Mouse (Mus musculus): ENCODE results near the gene Dusp2. TPM values are rescaled to one million over a fixed set of nuclear protein-coding genes. Genes with fewer than 3 reads are reported as not detected.

The Dusp2 gene
- polyA plus RNA-seq, 1 experiment from 2014 or later: 4.5 TPM

- Histone ChIP-seq H3K4me3 (ENCODE audit: low read depth, low read length) (no peak overlapping the region), H3K9ac (ENCODE audit: low read length) (no peak overlapping the region), H3K4me2 (ENCODE audit: low read length) (no peak overlapping the region), H3K27ac (ENCODE audit: low read depth) (no peak overlapping the region), H3K36me3 (ENCODE audit: control insufficient read depth, insufficient read depth, low read length) (no peaks in the 10 kb centered on the region), H3K9me3 (ENCODE audit: control insufficient read depth, low read length) (no peaks in the 10 kb centered on the region), H3K27me3 (replicated peaks; ENCODE audit: control insufficient read depth, insufficient read depth, low read length) (peaks cover 37% of the 10 kb centered on the region), H3K4me1 (replicated peaks; ENCODE audit: control insufficient read depth, insufficient read depth, low read length) (0 out of 2 replicates have a peak, but pooled peaks cover 6% of the 10 kb centered on the region)
- no peak for DNase-seq (ENCODE audit: low spot score)
- 66% methylated on average over 4 of the region's 4 CpGs for WGBS
- no peak for ATAC-seq (replicated peaks; ENCODE audit: low FRiP score, low TSS enrichment, low read depth)
Observed at GRCm38 (mm10) chr2:127338833-127339232, 2.9 kb downstream of the Dusp2 start.

GRCm38 (mm10) chr2:127339262-127339661, 3.3 kb downstream of the Dusp2 start:
- Histone ChIP-seq H3K9ac (ENCODE audit: low read length) (no peak overlapping the region), H3K4me3 (ENCODE audit: low read depth, low read length) (no peak overlapping the region), H3K4me2 (ENCODE audit: low read length) (no peak overlapping the region), H3K27me3 (replicated peaks; ENCODE audit: control insufficient read depth, insufficient read depth, low read length) (peaks cover 37% of the 10 kb centered on the region), H3K4me1 (replicated peaks; ENCODE audit: control insufficient read depth, insufficient read depth, low read length) (0 out of 2 replicates have a peak, but pooled peaks cover 6% of the 10 kb centered on the region), H3K36me3 (ENCODE audit: control insufficient read depth, insufficient read depth, low read length) (no peaks in the 10 kb centered on the region), H3K9me3 (ENCODE audit: control insufficient read depth, low read length) (no peaks in the 10 kb centered on the region), H3K27ac (ENCODE audit: low read depth) (no peak overlapping the region)
- DNase-seq (ENCODE audit: low spot score): no peak
- 76% methylated on average over 6 of the region's 6 CpGs for WGBS
- ATAC-seq (replicated peaks; ENCODE audit: low FRiP score, low TSS enrichment, low read depth): no peak

DNA sequence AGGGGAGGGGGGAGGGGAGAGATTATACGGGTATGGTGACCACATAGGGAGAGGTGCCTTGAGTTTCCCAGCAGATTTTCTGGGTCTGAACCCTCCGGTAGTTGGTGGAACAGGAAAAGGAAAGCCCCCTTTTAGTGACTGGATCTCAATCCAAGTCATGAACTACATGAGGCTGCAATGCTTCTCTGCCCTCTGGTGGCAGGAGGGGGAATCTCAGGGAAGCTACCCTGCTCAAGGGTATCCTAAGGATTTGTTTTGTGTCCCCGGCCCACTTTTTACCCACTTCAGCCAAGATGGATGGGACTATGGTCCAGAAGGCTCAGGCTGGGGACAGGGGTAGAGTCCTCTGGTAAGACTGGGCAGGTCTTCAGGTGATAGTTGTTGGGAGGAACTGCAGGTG, 5.2 kb downstream of the Dusp2 start:
- Histone ChIP-seq H3K27ac (ENCODE audit: low read depth) (no peak overlapping the region), H3K4me1 (replicated peaks; ENCODE audit: control insufficient read depth, insufficient read depth, low read length) (0 out of 2 replicates have a peak, but pooled peaks cover 3% of the 10 kb centered on the region), H3K4me3 (ENCODE audit: low read depth, low read length) (no peak overlapping the region), H3K4me2 (ENCODE audit: low read length) (no peak overlapping the region), H3K36me3 (ENCODE audit: control insufficient read depth, insufficient read depth, low read length) (no peaks in the 10 kb centered on the region), H3K9ac (ENCODE audit: low read length) (no peak overlapping the region), H3K9me3 (ENCODE audit: control insufficient read depth, low read length) (no peaks in the 10 kb centered on the region), H3K27me3 (replicated peaks; ENCODE audit: control insufficient read depth, insufficient read depth, low read length) (peaks cover 23% of the 10 kb centered on the region)
- ATAC-seq (replicated peaks; ENCODE audit: low FRiP score, low TSS enrichment, low read depth) (no peak), DNase-seq (ENCODE audit: low spot score) (peak; percentile 82)
- 13% methylated on average over 3 of the region's 3 CpGs for WGBS

DNA sequence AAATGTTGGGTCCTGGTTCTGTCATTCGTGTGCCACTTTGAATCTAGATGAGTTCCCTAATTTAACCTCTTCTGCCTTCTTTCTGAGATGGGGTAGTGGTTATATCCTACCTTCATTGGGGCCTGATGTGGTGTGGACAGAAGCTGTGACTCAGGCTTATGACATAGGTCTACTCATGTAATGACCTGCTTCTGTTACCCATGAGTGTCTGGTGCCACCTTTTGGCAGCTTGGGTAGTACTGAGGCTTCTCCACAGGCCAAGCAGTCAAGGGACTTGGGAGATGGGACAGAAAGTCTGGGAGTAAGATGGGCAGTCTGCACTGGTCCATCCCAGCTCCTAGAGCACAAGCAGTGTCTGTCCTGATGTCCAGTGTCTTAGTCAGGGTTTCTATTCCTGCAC, 10.4 kb downstream of the Dusp2 start:
- Histone ChIP-seq H3K9me3 (ENCODE audit: control insufficient read depth, low read length) (no peaks in the 10 kb centered on the region), H3K4me3 (ENCODE audit: low read depth, low read length) (no peak overlapping the region), H3K9ac (ENCODE audit: low read length) (no peak overlapping the region), H3K27ac (ENCODE audit: low read depth) (no peak overlapping the region), H3K36me3 (ENCODE audit: control insufficient read depth, insufficient read depth, low read length) (no peaks in the 10 kb centered on the region), H3K27me3 (replicated peaks; ENCODE audit: control insufficient read depth, insufficient read depth, low read length) (no peaks in the 10 kb centered on the region), H3K4me1 (replicated peaks; ENCODE audit: control insufficient read depth, insufficient read depth, low read length) (no peaks in the 10 kb centered on the region), H3K4me2 (ENCODE audit: low read length) (no peak overlapping the region)
- no peak for DNase-seq (ENCODE audit: low spot score)
- WGBS: 82% methylated on average over 1 of the region's 1 CpGs
- ATAC-seq (replicated peaks; ENCODE audit: low FRiP score, low TSS enrichment, low read depth): no peak

DNA sequence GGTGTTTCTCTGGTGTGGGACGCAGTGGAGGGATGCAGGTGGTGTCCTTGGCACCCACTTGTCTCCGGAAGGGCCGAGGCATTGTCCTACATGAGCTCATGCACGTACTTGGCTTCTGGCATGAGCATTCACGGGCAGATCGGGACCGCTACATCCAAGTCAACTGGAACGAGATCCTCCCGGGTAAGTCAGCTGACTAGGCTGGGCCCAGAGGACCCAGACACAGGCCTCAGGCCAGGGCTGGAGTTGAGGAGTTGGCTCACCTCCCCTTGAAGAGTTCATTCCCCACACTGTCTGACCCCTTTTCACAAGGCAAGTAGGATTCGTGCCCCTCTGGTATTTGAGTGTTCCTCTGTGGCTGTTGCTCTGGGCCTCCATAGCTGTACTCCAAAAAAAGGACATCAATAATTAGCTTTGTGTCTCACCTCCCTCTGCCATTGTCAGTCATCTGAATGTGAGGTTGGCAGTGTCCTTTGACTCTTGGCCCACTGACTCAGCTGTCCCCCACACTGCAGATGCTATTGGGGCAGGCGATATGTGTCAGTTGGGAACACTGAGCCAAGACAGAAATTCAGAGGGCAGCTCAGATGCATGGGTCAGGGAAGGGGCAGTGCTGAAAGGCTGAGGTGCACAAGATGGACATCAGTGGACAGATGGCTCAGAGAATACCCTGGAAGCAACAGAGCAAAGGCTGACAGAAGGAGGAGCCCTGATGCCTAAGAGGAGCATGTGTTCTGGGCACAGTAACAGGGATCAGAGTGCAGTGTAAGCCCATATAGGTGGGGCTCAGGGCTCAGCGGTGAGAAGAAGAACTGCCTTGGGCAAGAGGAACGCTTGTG, 11.4 kb downstream of the Dusp2 start:
- DNase-seq (ENCODE audit: low spot score): no peak
- no peak for ATAC-seq (replicated peaks; ENCODE audit: low FRiP score, low TSS enrichment, low read depth)
- 82% methylated on average over 13 of the region's 13 CpGs for WGBS

GRCm38 (mm10) chr2:127353881-127354280, 17.9 kb downstream of the Dusp2 start:
- Histone ChIP-seq H3K27me3 (replicated peaks; ENCODE audit: control insufficient read depth, insufficient read depth, low read length) (0 out of 2 replicates have a peak, but pooled peaks cover 7% of the 10 kb centered on the region), H3K4me2 (ENCODE audit: low read length) (no peak overlapping the region), H3K9me3 (ENCODE audit: control insufficient read depth, low read length) (no peaks in the 10 kb centered on the region), H3K4me1 (replicated peaks; ENCODE audit: control insufficient read depth, insufficient read depth, low read length) (no peaks in the 10 kb centered on the region), H3K4me3 (ENCODE audit: low read depth, low read length) (no peak overlapping the region), H3K9ac (ENCODE audit: low read length) (no peak overlapping the region), H3K36me3 (ENCODE audit: control insufficient read depth, insufficient read depth, low read length) (no peaks in the 10 kb centered on the region), H3K27ac (ENCODE audit: low read depth) (no peak overlapping the region)
- no peak for ATAC-seq (replicated peaks; ENCODE audit: low FRiP score, low TSS enrichment, low read depth)
- no peak for DNase-seq (ENCODE audit: low spot score)
- WGBS: 84% methylated on average over 4 of the region's 4 CpGs

More for the DNA sequence above, 11.4 kb downstream of the Dusp2 start:
- Histone ChIP-seq H3K9me3 (ENCODE audit: control insufficient read depth, low read length) (no peaks in the 10 kb centered on the region), H3K4me1 (replicated peaks; ENCODE audit: control insufficient read depth, insufficient read depth, low read length) (no peaks in the 10 kb centered on the region), H3K27me3 (replicated peaks; ENCODE audit: control insufficient read depth, insufficient read depth, low read length) (no peaks in the 10 kb centered on the region), H3K27ac (ENCODE audit: low read depth) (no peak overlapping the region), H3K9ac (ENCODE audit: low read length) (no peak overlapping the region), H3K4me3 (ENCODE audit: low read depth, low read length) (no peak overlapping the region), H3K36me3 (ENCODE audit: control insufficient read depth, insufficient read depth, low read length) (no peaks in the 10 kb centered on the region), H3K4me2 (ENCODE audit: low read length) (no peak overlapping the region)

DNA sequence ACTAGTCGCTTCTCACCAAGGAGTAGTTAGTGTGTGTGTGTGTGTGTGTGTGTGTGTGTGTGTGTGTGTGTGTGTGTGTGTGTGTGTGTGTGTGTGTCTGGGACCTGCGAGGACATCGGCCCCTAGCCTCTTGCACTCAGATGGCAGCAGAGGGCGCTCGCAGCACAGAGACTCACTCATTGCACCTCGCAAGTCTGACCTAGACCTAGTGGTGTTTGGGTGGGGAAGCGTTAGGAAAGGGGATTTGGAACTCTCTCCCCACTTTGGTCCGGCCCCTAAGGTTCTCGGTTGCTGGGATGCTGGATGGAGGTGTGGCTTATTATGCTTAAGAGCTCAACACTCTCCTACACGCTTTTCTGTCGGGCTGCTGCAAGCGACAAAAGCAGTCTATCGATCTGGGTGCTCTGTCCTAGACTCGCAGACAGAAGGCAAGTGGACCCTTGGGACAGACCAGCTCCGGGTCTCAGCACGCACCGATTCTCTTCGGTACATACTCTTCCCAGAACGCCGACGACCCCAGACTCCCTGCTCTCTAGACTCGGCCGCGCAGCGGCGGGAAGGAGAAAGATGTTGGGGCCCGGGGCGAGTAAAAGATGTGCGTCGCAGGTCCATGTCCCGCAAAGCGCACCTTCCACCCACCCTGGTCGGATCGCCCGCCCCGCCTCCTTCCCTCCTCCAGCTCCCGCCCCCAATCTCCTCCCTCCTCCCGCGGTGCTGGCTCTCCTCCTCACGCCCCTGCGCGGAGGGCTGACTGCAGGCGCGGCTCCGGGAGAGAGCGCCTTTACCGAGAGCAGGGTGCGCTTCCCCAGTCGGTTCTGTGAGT, 26.7 kb downstream of the Dusp2 start, which contains the start of gene Adra2b:
Gene Adra2b (plus strand): TSS at position 750 of the 823 bp plus-strand sequence.
- peak within 1 kb of the TSS; percentile 62 for H3K4me2 ChIP-seq (ENCODE audit: low read length)
- no peak within 1 kb of the TSS for H3K9ac ChIP-seq (ENCODE audit: low read length)
- peaks cover 73% of the 10 kb centered on the region for H3K27me3 ChIP-seq (replicated peaks; ENCODE audit: control insufficient read depth, insufficient read depth, low read length)
- no peak within 1 kb of the TSS for H3K27ac ChIP-seq (ENCODE audit: low read depth)
- no peaks in the 10 kb centered on the region for H3K4me1 ChIP-seq (replicated peaks; ENCODE audit: control insufficient read depth, insufficient read depth, low read length)
- 1% methylated on average over 48 of the region's 49 CpGs for WGBS
- DNase-seq (ENCODE audit: low spot score) (peak; percentile 95), ATAC-seq (replicated peaks; ENCODE audit: low FRiP score, low TSS enrichment, low read depth) (peak; percentile 63)
- peak within 1 kb of the TSS; percentile 33 for H3K4me3 ChIP-seq (ENCODE audit: low read depth, low read length)
- H3K36me3 ChIP-seq (ENCODE audit: control insufficient read depth, insufficient read depth, low read length): no peaks in the 10 kb centered on the region
- H3K9me3 ChIP-seq (ENCODE audit: control insufficient read depth, low read length): no peaks in the 10 kb centered on the region

GRCm38 (mm10) chr2:127363282-127363652, 27.3 kb downstream of the Dusp2 start:
- Histone ChIP-seq H3K36me3 (ENCODE audit: control insufficient read depth, insufficient read depth, low read length) (no peaks in the 10 kb centered on the region), H3K4me3 (ENCODE audit: low read depth, low read length) (peak overlapping the region; percentile 33), H3K27ac (ENCODE audit: low read depth) (no peak overlapping the region), H3K9ac (ENCODE audit: low read length) (no peak overlapping the region), H3K4me1 (replicated peaks; ENCODE audit: control insufficient read depth, insufficient read depth, low read length) (no peaks in the 10 kb centered on the region), H3K9me3 (ENCODE audit: control insufficient read depth, low read length) (no peaks in the 10 kb centered on the region), H3K4me2 (ENCODE audit: low read length) (peak overlapping the region; percentile 62), H3K27me3 (replicated peaks; ENCODE audit: control insufficient read depth, insufficient read depth, low read length) (peaks cover 73% of the 10 kb centered on the region)
- 0 out of 2 replicates have a peak, but pooled peaks have one; percentile 4 for ATAC-seq (replicated peaks; ENCODE audit: low FRiP score, low TSS enrichment, low read depth)
- WGBS: 3% methylated on average over 28 of the region's 28 CpGs
- DNase-seq (ENCODE audit: low spot score): peak; percentile 76
